Mouse (Mus musculus) limb, embryonic 15.5 days (tissue): ENCODE data around the gene Pp2d1. TPM values are rescaled to one million over a fixed set of nuclear protein-coding genes. Genes with fewer than 3 reads are reported as not detected.
"Not testable (repeated sequence)": the region's sequence is repeated elsewhere in the genome, so short reads cannot be mapped to it uniquely, and the experiment has no call there.

ENCODE experiments used
- ATAC-seq: fragments of 200-750 bp; cut with Nextera tagmentation; 2 replicates; pipeline ENCODE4 v1.8.0; 2017; ENCODE audit warnings: low read depth, moderate TSS enrichment; ENCODE audit not compliant: insufficient number of reproducible peaks, low FRiP score, low TSS enrichment
- H3K27ac ChIP-seq: fragments of 300-500 bp; sonication (generic); 2 replicates; pipeline ENCODE4 v1.5.1; 2015; ENCODE audit warnings: moderate library complexity, mild to moderate bottlenecking, inconsistent platforms
- H3K27me3 ChIP-seq: fragments of 300-500 bp; sonication (generic); 2 replicates; pipeline ENCODE4 v1.6.1; 2015; ENCODE audit warnings: inconsistent platforms
- H3K36me3 ChIP-seq: fragments of 300-500 bp; sonication (generic); 2 replicates; pipeline ENCODE4 v1.6.1; 2015; ENCODE audit warnings: inconsistent platforms
- H3K4me1 ChIP-seq: fragments of 300-500 bp; sonication (generic); 2 replicates; pipeline ENCODE4 v1.6.1; 2015; ENCODE audit warnings: inconsistent platforms
- H3K4me2 ChIP-seq: fragments of 300-500 bp; sonication (generic); 2 replicates; pipeline ENCODE4 v1.6.1; 2015; ENCODE audit warnings: mild to moderate bottlenecking, inconsistent platforms
- H3K4me3 ChIP-seq: fragments of 300-500 bp; sonication (generic); 2 replicates; pipeline ENCODE4 v1.5.1; 2015; ENCODE audit warnings: mild to moderate bottlenecking, inconsistent platforms
- H3K9ac ChIP-seq: fragments of 300-500 bp; sonication (generic); 2 replicates; pipeline ENCODE4 v1.6.1; 2015; ENCODE audit warnings: inconsistent platforms
- H3K9me3 ChIP-seq: fragments of 300-500 bp; sonication (generic); 2 replicates; pipeline ENCODE4 v1.6.1; 2016; ENCODE audit warnings: inconsistent platforms
- WGBS: fragments of 180-500 bp; shearing (Covaris S2); methylation state at CpG from one replicate; pipeline ENCODE4 v1.1.7; 2015; 5-methylcytosine and 5-hydroxymethylcytosine counted together
- polyA plus RNA-seq: library from polyadenylated mRNA; unstranded; fragments of >200 nt; fragmentation: Nextera tagmentation; extraction: Ambion mirVana; gene quantifications from 2 replicates; pipeline ENCODE4 v1.2.1, GENCODE M21; 2015

Gene Pp2d1
- 0.19 and 0.20 TPM in 2 replicates for polyA plus RNA-seq

- H3K9ac ChIP-seq, H3K4me1 ChIP-seq, ATAC-seq, H3K27me3 ChIP-seq, H3K27ac ChIP-seq, H3K36me3 ChIP-seq, H3K4me2 ChIP-seq, H3K4me3 ChIP-seq, H3K9me3 ChIP-seq: not testable (repeated sequence)
- WGBS = 84% methylated on average over 2 of the region's 2 CpGs
Observed at GRCm38 (mm10) chr17:53539351-53539750, at the start of gene Pp2d1. Pp2d1 (minus strand) TSS chr17:53539451.

GRCm38 (mm10) chr17:53588097-53588855 is 49.0 kb upstream of the Pp2d1 start:
- Histone ChIP-seq H3K36me3 (no peaks in the 10 kb centered on the region), H3K27ac (no peak overlapping the region), H3K4me1 (peaks cover 16% of the 10 kb centered on the region), H3K27me3 (no peaks in the 10 kb centered on the region), H3K4me3 (no peak overlapping the region), H3K9me3 (no peaks in the 10 kb centered on the region), H3K4me2 (no peak overlapping the region), H3K9ac (no peak overlapping the region)
- 61% methylated on average over 9 of the region's 9 CpGs for WGBS
- no peak for ATAC-seq

GRCm38 (mm10) chr17:53587074-53587851 is 48.0 kb upstream of the Pp2d1 start:
- peak; percentile 56; the same call in 1 of the 2 replicates for ATAC-seq
- H3K27ac ChIP-seq = peak overlapping the region; percentile 62
- no peak overlapping the region for H3K4me2 ChIP-seq
- H3K36me3 ChIP-seq = no peaks in the 10 kb centered on the region
- no peaks in the 10 kb centered on the region for H3K27me3 ChIP-seq
- 51% methylated on average over 14 of the region's 14 CpGs for WGBS
- H3K9me3 ChIP-seq = no peaks in the 10 kb centered on the region
- peaks cover 16% of the 10 kb centered on the region for H3K4me1 ChIP-seq
- no peak overlapping the region for H3K4me3 ChIP-seq
- H3K9ac ChIP-seq = no peak overlapping the region

- Histone ChIP-seq H3K4me2 (no peak overlapping the region), H3K27ac (no peak overlapping the region), H3K4me1 (peaks cover 16% of the 10 kb centered on the region), H3K4me3 (no peak overlapping the region), H3K9me3 (no peaks in the 10 kb centered on the region), H3K9ac (no peak overlapping the region), H3K27me3 (no peaks in the 10 kb centered on the region), H3K36me3 (no peaks in the 10 kb centered on the region)
- WGBS = 77% methylated on average over 11 of the region's 11 CpGs
- ATAC-seq = no peak
Observed at GRCm38 (mm10) chr17:53583846-53584579, 44.8 kb upstream of the Pp2d1 start.

- Histone ChIP-seq H3K4me1 (peaks cover 22% of the 10 kb centered on the region), H3K27me3 (no peaks in the 10 kb centered on the region), H3K9me3 (no peaks in the 10 kb centered on the region), H3K4me3 (no peak overlapping the region), H3K27ac (no peak overlapping the region), H3K4me2 (no peak overlapping the region), H3K36me3 (no peaks in the 10 kb centered on the region), H3K9ac (no peak overlapping the region)
- 81% methylated on average over 7 of the region's 7 CpGs for WGBS
- no peak for ATAC-seq
Observed at GRCm38 (mm10) chr17:53582805-53583204, 43.6 kb upstream of the Pp2d1 start.

- H3K4me2 ChIP-seq = no peak overlapping the region
- H3K36me3 ChIP-seq = no peaks in the 10 kb centered on the region
- H3K27ac ChIP-seq = no peak overlapping the region
- H3K9me3 ChIP-seq = no peaks in the 10 kb centered on the region
- no peak overlapping the region for H3K9ac ChIP-seq
- no peak for ATAC-seq
- WGBS = 42% methylated on average over 4 of the region's 4 CpGs
- H3K4me1 ChIP-seq = peaks cover 16% of the 10 kb centered on the region
- no peaks in the 10 kb centered on the region for H3K27me3 ChIP-seq
- no peak overlapping the region for H3K4me3 ChIP-seq
Observed at GRCm38 (mm10) chr17:53582026-53582585, 42.9 kb upstream of the Pp2d1 start.

- WGBS = 64% methylated on average over 3 of the region's 3 CpGs
- ATAC-seq = no peak
Observed at GRCm38 (mm10) chr17:53580237-53580636, 41.0 kb upstream of the Pp2d1 start.

GRCm38 (mm10) chr17:53579612-53580011 is 40.4 kb upstream of the Pp2d1 start:
- H3K27ac ChIP-seq = no peak overlapping the region
- H3K9ac ChIP-seq = no peak overlapping the region
- ATAC-seq = no peak
- WGBS = 72% methylated on average over 4 of the region's 4 CpGs
- peaks cover 11% of the 10 kb centered on the region for H3K4me1 ChIP-seq
- no peaks in the 10 kb centered on the region for H3K27me3 ChIP-seq
- no peak overlapping the region for H3K4me2 ChIP-seq
- no peaks in the 10 kb centered on the region for H3K36me3 ChIP-seq
- H3K4me3 ChIP-seq = no peak overlapping the region
- H3K9me3 ChIP-seq = no peaks in the 10 kb centered on the region

More at GRCm38 (mm10) chr17:53580237-53580636, 41.0 kb upstream of the Pp2d1 start:
- peaks cover 11% of the 10 kb centered on the region for H3K4me1 ChIP-seq
- H3K27me3 ChIP-seq = no peaks in the 10 kb centered on the region
- H3K27ac ChIP-seq = no peak overlapping the region
- H3K4me3 ChIP-seq = no peak overlapping the region
- no peaks in the 10 kb centered on the region for H3K9me3 ChIP-seq
- no peak overlapping the region for H3K4me2 ChIP-seq
- no peaks in the 10 kb centered on the region for H3K36me3 ChIP-seq
- no peak overlapping the region for H3K9ac ChIP-seq

GRCm38 (mm10) chr17:53578776-53579175 is 39.5 kb upstream of the Pp2d1 start:
- Histone ChIP-seq H3K4me2 (no peak overlapping the region), H3K36me3 (no peaks in the 10 kb centered on the region), H3K9ac (no peak overlapping the region), H3K9me3 (no peaks in the 10 kb centered on the region), H3K27me3 (no peaks in the 10 kb centered on the region), H3K27ac (no peak overlapping the region), H3K4me3 (no peak overlapping the region), H3K4me1 (peaks cover 9% of the 10 kb centered on the region)
- no peak for ATAC-seq
- 72% methylated on average over 9 of the region's 9 CpGs for WGBS

- Histone ChIP-seq H3K4me2 (no peak overlapping the region), H3K36me3 (no peaks in the 10 kb centered on the region), H3K9me3 (no peaks in the 10 kb centered on the region), H3K27ac (no peak overlapping the region), H3K4me1 (peaks cover 8% of the 10 kb centered on the region; the same call in 1 of the 2 replicates), H3K4me3 (no peak overlapping the region), H3K27me3 (no peaks in the 10 kb centered on the region), H3K9ac (no peak overlapping the region)
- 73% methylated on average over 6 of the region's 6 CpGs for WGBS
- ATAC-seq = no peak
Observed at GRCm38 (mm10) chr17:53578249-53578648, 39.0 kb upstream of the Pp2d1 start.

- H3K4me1 ChIP-seq = peaks cover 8% of the 10 kb centered on the region; the same call in 1 of the 2 replicates
- H3K4me2 ChIP-seq = no peak overlapping the region
- H3K36me3 ChIP-seq = no peaks in the 10 kb centered on the region
- no peaks in the 10 kb centered on the region for H3K27me3 ChIP-seq
- H3K9ac ChIP-seq = no peak overlapping the region
- 55% methylated on average over 5 of the region's 5 CpGs for whole genome bisulfite sequencing
- no peak overlapping the region for H3K4me3 ChIP-seq
- no peaks in the 10 kb centered on the region for H3K9me3 ChIP-seq
- H3K27ac ChIP-seq = no peak overlapping the region
- no peak for ATAC-seq
Observed at GRCm38 (mm10) chr17:53577754-53578153, 38.5 kb upstream of the Pp2d1 start.
